Mouse (Mus musculus) heart, adult 8-10 months (tissue): ENCODE measurements at regions not wholly inside any gene's neighbourhood (a gene's known extent, or its start where the extent isn't known, plus 50 kb on each side); places are given as distances from the start of the nearest gene placed in this dataset.

ENCODE experiments used
- DNase-seq: peaks from one replicate; pipeline ENCODE4 v3.0.0; 2022; ENCODE audit warnings: low spot score

- peak; percentile 0 for DNase-seq
Observed at GRCm38 (mm10) chr1:96189776-96190175, 522.4 kb upstream of the St8sia4 start.

- no peak for DNase-seq
Observed at GRCm38 (mm10) chr1:96166767-96167166, 499.4 kb upstream of the St8sia4 start.

- DNase-seq, result no peak
Observed at GRCm38 (mm10) chr1:96155484-96155883, 488.1 kb upstream of the St8sia4 start.

GRCm38 (mm10) chr1:96128618-96129017, 461.2 kb upstream of the St8sia4 start:
- DNase-seq, result no peak

GRCm38 (mm10) chr1:96107986-96108385, 440.6 kb upstream of the St8sia4 start:
- DNase-seq, result no peak

- no peak for DNase-seq
Observed at GRCm38 (mm10) chr1:96105392-96105791, 438.0 kb upstream of the St8sia4 start.

GRCm38 (mm10) chr1:96083575-96083974, 416.2 kb upstream of the St8sia4 start:
- DNase-seq, result no peak

GRCm38 (mm10) chr1:96074710-96075109, 407.3 kb upstream of the St8sia4 start:
- DNase-seq, result no peak

GRCm38 (mm10) chr1:96061335-96061734, 394.0 kb upstream of the St8sia4 start:
- DNase-seq, result no peak

- no peak for DNase-seq
Observed at GRCm38 (mm10) chr1:96049260-96049659, 381.9 kb upstream of the St8sia4 start.

GRCm38 (mm10) chr1:96046556-96046955, 379.2 kb upstream of the St8sia4 start:
- DNase-seq, result no peak

- no peak for DNase-seq
Observed at GRCm38 (mm10) chr1:96019443-96019842, 352.1 kb upstream of the St8sia4 start.

- DNase-seq, result no peak
Observed at GRCm38 (mm10) chr1:96009461-96009860, 342.1 kb upstream of the St8sia4 start.

- no peak for DNase-seq
Observed at GRCm38 (mm10) chr1:96003086-96003485, 335.7 kb upstream of the St8sia4 start.

GRCm38 (mm10) chr1:95962164-95962563, 294.8 kb upstream of the St8sia4 start:
- no peak for DNase-seq
